Mouse (Mus musculus) heart, adult 2 months (tissue): ENCODE data around the gene Cacna1c.

Experiments used
- CTCF ChIP-seq: fragments of 200-600 bp; IDR thresholded peaks from 2 replicates; pipeline ENCODE4 v1.8.1; 2022; ENCODE audit warnings: antibody characterized with exemption, mild to moderate bottlenecking, moderate library complexity
- EP300 ChIP-seq: fragments of 200-500 bp; IDR thresholded peaks from 2 replicates; pipeline ENCODE4 v1.6.1; 2011; ENCODE audit warnings: low read depth, low read length, control low read depth; ENCODE audit not compliant: insufficient read depth

- TF ChIP-seq CTCF, result no peak
- no peak for TF ChIP-seq EP300
These were observed 4.1 kb upstream of the Cacna1c start for GRCm38 (mm10) chr6:119200362-119200761.
